Mouse (Mus musculus): ENCODE measurements at regions not wholly inside any gene's neighbourhood (a gene's known extent, or its start where the extent isn't known, plus 50 kb on each side); places are given as distances from the start of the nearest gene placed in this dataset.

GRCm38 (mm10) chr11:44340531-44340930 is 59.3 kb upstream of the Il12b start:
- TF ChIP-seq POLR2A (IDR thresholded peaks at IDR 0.05; ENCODE audit: low read depth, low read length) (no peak), CTCF (IDR thresholded peaks at IDR 0.05; ENCODE audit: extremely low read depth, insufficient read depth, insufficient read length, insufficient replicate concordance) (no peak)

Measured in spleen, adult 2 months (tissue).